Comparison of ENCODE assay signal across 15 mouse cellular contexts in the genomic region with DNA sequence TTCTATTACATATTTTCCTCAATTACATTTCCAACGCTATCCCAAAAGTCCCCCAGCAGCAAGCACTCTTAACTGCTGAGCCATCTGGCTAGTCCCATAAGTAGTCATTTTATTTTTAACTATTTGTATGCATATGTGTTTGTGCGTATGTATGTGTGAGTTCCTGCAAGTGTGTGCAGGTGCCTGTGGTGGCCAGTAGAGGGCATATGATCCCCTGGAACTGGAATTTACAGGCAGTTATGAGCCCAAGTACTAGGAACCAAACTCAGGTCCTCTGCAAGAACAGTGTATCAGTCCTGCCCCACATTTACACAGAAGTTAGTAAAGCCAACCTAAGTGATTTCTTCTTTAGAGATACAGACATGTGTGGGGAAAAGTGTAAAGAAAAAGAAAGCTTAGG.
DNase-seq lines count a peak whose midpoint lies in the region; ATAC-seq and TF ChIP-seq lines count a peak whose summit lies in the region.
"Had no signal": no experiment of that assay in that cellular context is flagged by ENCODE, and none has a peak within 500 bp of the region (broad histone marks: within the 10 kb centered on the region; RNA-seq: fewer than 3 reads in every experiment).

No protein-coding gene starts in this region.

- no peak for DNase-seq in kidney, adult 2 months
- DNase-seq in lung, postnatal 0 days (ENCODE audit: low spot score) = no peak
- no peak for DNase-seq in lung, postnatal 25 days (ENCODE audit: low spot score)
- DNase-seq in G1E (ENCODE audit: low spot score) = no peak
- no peak for DNase-seq in cerebellum, adult 11 months
- DNase-seq: cerebellum, adult 8-10 months; embryo, embryonic 11 days; gastrocnemius, postnatal 14 days; thymus, adult 2 months had no signal

- H3K9me3 ChIP-seq in kidney, embryonic 14.5 days (ENCODE audit: control insufficient read depth, low read length) = peaks cover 2% of the 10 kb centered on the region
- H3K9me3 ChIP-seq in lung, postnatal 0 days (ENCODE audit: low read length) = no peaks in the 10 kb centered on the region
- no peaks in the 10 kb centered on the region for H3K9me3 ChIP-seq in G1E (replicated peaks)
- H3K9me3 ChIP-seq: intestine, embryonic 15.5 days had no signal

- H3K36me3 ChIP-seq in kidney, adult 2 months (ENCODE audit: control insufficient read depth, insufficient read depth, low read length) = no peaks in the 10 kb centered on the region
- no peaks in the 10 kb centered on the region for H3K36me3 ChIP-seq in kidney, embryonic 14.5 days (ENCODE audit: control insufficient read depth, insufficient read depth, low read length)
- no peaks in the 10 kb centered on the region for H3K36me3 ChIP-seq in lung, postnatal 0 days (ENCODE audit: insufficient read depth, low read length)
- no peaks in the 10 kb centered on the region for H3K36me3 ChIP-seq in G1E (replicated peaks)
- H3K36me3 ChIP-seq in small intestine, adult 2 months (ENCODE audit: control insufficient read depth, insufficient read depth, low read length) = no peaks in the 10 kb centered on the region
- H3K36me3 ChIP-seq: heart, embryonic 12.5 days; intestine, embryonic 15.5 days had no signal

- H3K4me3 ChIP-seq in kidney, adult 2 months (ENCODE audit: insufficient read depth, low read depth, low read length) = no peak overlapping the region
- H3K4me3 ChIP-seq in kidney, embryonic 14.5 days (ENCODE audit: low read length) = no peak overlapping the region
- H3K4me3 ChIP-seq in lung, postnatal 0 days (ENCODE audit: low read depth, low read length) = no peak overlapping the region
- no peak overlapping the region for H3K4me3 ChIP-seq in G1E (ENCODE audit: low read depth, low read length)
- no peak overlapping the region for H3K4me3 ChIP-seq in small intestine, adult 2 months (ENCODE audit: low read depth, low read length)
- H3K4me3 ChIP-seq: heart, embryonic 12.5 days; hindbrain, embryonic 10.5 days; intestine, embryonic 15.5 days; myocyte had no signal

- no peak overlapping the region for H3K4me2 ChIP-seq in kidney, embryonic 14.5 days (replicated peaks; ENCODE audit: low read depth, low read length)
- H3K4me2 ChIP-seq in lung, postnatal 0 days (replicated peaks; ENCODE audit: low read depth, low read length) = no peak overlapping the region
- H3K4me2 ChIP-seq: heart, embryonic 12.5 days; intestine, embryonic 15.5 days had no signal

- TF ChIP-seq EP300 in lung, postnatal 0 days (IDR thresholded peaks at IDR 0.05) = no peak

- no peak for TF ChIP-seq POLR2A in kidney, adult 2 months (IDR thresholded peaks at IDR 0.05; ENCODE audit: low read depth, low read length)
- no peak for TF ChIP-seq POLR2A in small intestine, adult 2 months (IDR thresholded peaks at IDR 0.05; ENCODE audit: low read depth, low read length)

- no peaks in the 10 kb centered on the region for H3K27me3 ChIP-seq in kidney, adult 2 months (replicated peaks; ENCODE audit: control insufficient read depth, insufficient read depth, low read length)
- H3K27me3 ChIP-seq in kidney, embryonic 14.5 days (ENCODE audit: control insufficient read depth, insufficient read depth, low read length) = no peaks in the 10 kb centered on the region
- H3K27me3 ChIP-seq in lung, postnatal 0 days (replicated peaks; ENCODE audit: insufficient read depth, low read length) = no peaks in the 10 kb centered on the region
- H3K27me3 ChIP-seq in G1E (ENCODE audit: insufficient read depth, low read length) = peaks cover 12% of the 10 kb centered on the region; the same call in 1 of the 2 replicates
- H3K27me3 ChIP-seq in small intestine, adult 2 months (ENCODE audit: control insufficient read depth, insufficient read depth, low read length) = no peaks in the 10 kb centered on the region
- H3K27me3 ChIP-seq: heart, embryonic 12.5 days; intestine, embryonic 15.5 days had no signal

- no peak overlapping the region for H3K27ac ChIP-seq in kidney, adult 2 months (ENCODE audit: insufficient read depth, low read depth, low read length)
- no peak overlapping the region for H3K27ac ChIP-seq in kidney, embryonic 14.5 days (ENCODE audit: low read depth, low read length)
- 0 out of 2 replicates have a peak overlapping the region, but pooled peaks have one; percentile 51 for H3K27ac ChIP-seq in lung, postnatal 0 days (ENCODE audit: low read length)
- H3K27ac ChIP-seq in small intestine, adult 2 months (ENCODE audit: insufficient read depth, low read depth, low read length) = no peak overlapping the region
- H3K27ac ChIP-seq: intestine, embryonic 15.5 days had no signal

- peak; percentile 35; the same call in 1 of the 2 replicates for TF ChIP-seq CTCF in kidney, adult 2 months (conservative IDR thresholded peaks at IDR 0.05; ENCODE audit: insufficient read depth, insufficient read length, low read depth, low read length)
- peak; percentile 49; the same call in 1 of the 2 replicates for TF ChIP-seq CTCF in lung, postnatal 0 days (IDR thresholded peaks at IDR 0.05)
- TF ChIP-seq CTCF in G1E (IDR thresholded peaks at IDR 0.05; ENCODE audit: low read depth, low read length) = 0 out of 2 replicates have a peak, but pooled peaks have one; percentile 11
- peak; percentile 17; the same call in 1 of the 2 replicates for TF ChIP-seq CTCF in small intestine, adult 2 months (IDR thresholded peaks at IDR 0.05; ENCODE audit: extremely low read depth, insufficient read length, insufficient replicate concordance, low read depth, low read length)

- H3K4me1 ChIP-seq in kidney, adult 2 months (ENCODE audit: control insufficient read depth, insufficient read depth, low read length) = peaks cover 14% of the 10 kb centered on the region; the same call in 1 of the 2 replicates
- peaks cover 20% of the 10 kb centered on the region; the same call in 1 of the 2 replicates for H3K4me1 ChIP-seq in kidney, embryonic 14.5 days (ENCODE audit: control insufficient read depth, insufficient read depth, low read length)
- 0 out of 2 replicates have a peak, but pooled peaks cover 6% of the 10 kb centered on the region for H3K4me1 ChIP-seq in lung, postnatal 0 days (ENCODE audit: insufficient read depth, low read depth, low read length)
- no peaks in the 10 kb centered on the region for H3K4me1 ChIP-seq in G1E (ENCODE audit: insufficient read depth, low read depth, low read length)
- no peaks in the 10 kb centered on the region for H3K4me1 ChIP-seq in small intestine, adult 2 months (ENCODE audit: control insufficient read depth, insufficient read depth, insufficient read length, low read length)
- H3K4me1 ChIP-seq: intestine, embryonic 15.5 days had no signal

- H3K9ac ChIP-seq in kidney, embryonic 14.5 days (ENCODE audit: low read depth, low read length) = no peak overlapping the region
- no peak overlapping the region for H3K9ac ChIP-seq in lung, postnatal 0 days (replicated peaks; ENCODE audit: low read depth)
- H3K9ac ChIP-seq: heart, embryonic 12.5 days; intestine, embryonic 15.5 days had no signal

- no peak for ATAC-seq in kidney, embryonic 14.5 days (ENCODE audit: low FRiP score, low TSS enrichment)
- ATAC-seq in lung, postnatal 0 days = no peak
- ATAC-seq in G1E (ENCODE audit: extremely low read depth, insufficient number of reproducible peaks, low FRiP score, poor library complexity, severe bottlenecking) = no peak
- ATAC-seq: intestine, embryonic 15.5 days had no signal

- 97% methylated on average over 2 of the region's 2 CpGs for WGBS in kidney, adult 2 months
- WGBS in kidney, embryonic 14.5 days = 94% methylated on average over 2 of the region's 2 CpGs
- WGBS in lung, postnatal 0 days = 92% methylated on average over 2 of the region's 2 CpGs
- WGBS in small intestine, adult 2 months = 90% methylated on average over 2 of the region's 2 CpGs
